Mouse (Mus musculus): ENCODE results near the gene Gm49380. TPM values are rescaled to one million over a fixed set of nuclear protein-coding genes. Genes with fewer than 3 reads are reported as not detected.
A peak's percentile ranks its signal among the peaks of the same experiment; 100 is the strongest.

Gene Gm49380
- polyA plus RNA-seq, 1 experiment from 2014 or later: 0.20 TPM

DNA sequence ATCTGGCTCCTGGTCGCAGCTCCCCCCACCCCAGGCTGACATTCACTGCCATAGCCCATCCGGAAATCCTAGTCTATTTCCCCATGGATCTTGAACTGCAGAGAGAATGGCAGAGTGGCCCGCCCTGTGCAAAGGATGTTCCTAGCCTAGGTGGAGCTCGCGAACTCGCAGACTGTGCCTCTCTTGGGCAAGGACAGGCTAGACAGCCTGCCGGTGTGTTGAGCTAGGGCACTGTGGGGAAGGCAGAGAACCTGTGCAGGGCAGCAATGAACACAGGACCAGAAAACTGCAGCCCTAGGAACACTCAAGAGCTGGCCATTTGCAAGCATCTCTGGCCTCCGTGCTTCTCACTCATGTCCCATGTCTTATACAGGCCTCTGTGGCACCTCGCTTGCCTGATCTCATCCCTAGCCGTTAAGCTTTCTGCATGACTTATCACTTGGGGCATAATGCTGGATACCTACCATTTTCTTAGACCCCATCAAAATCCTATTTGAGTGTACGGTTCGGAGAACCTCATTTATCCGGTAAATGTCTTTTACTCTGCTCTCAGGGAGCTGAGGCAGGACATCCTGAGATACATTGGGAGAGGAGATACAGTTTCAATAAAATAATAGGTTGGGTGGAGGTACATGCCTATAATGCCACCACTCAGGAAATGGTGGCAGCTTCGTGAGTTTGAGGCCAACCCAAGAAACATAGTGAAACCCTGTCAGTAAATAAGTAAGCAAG, 68.7 kb downstream of the Gm49380 start:
- peak overlapping the region; percentile 50 for H3K4me3 ChIP-seq (ENCODE audit: low read length)
- no peak overlapping the region for H3K27ac ChIP-seq (ENCODE audit: low read length)
- H3K4me1 ChIP-seq (ENCODE audit: control insufficient read depth, insufficient read depth, low read length): peaks cover 5% of the 10 kb centered on the region; the same call in 1 of the 2 replicates
- WGBS: 42% methylated on average over 14 of the region's 14 CpGs
- peaks cover 23% of the 10 kb centered on the region for H3K27me3 ChIP-seq (ENCODE audit: control insufficient read depth, insufficient read depth, low read length)
- no peaks in the 10 kb centered on the region for H3K36me3 ChIP-seq (ENCODE audit: control insufficient read depth, insufficient read depth)
- peak overlapping the region; percentile 21; the same call in 1 of the 2 replicates for H3K9ac ChIP-seq (ENCODE audit: low read length)
- no peak for ATAC-seq (replicated peaks; ENCODE audit: extremely low read depth, insufficient read depth, low FRiP score)
- H3K4me2 ChIP-seq (ENCODE audit: low read depth, low read length): peak overlapping the region; percentile 47
- no peaks in the 10 kb centered on the region for H3K9me3 ChIP-seq (replicated peaks; ENCODE audit: control insufficient read depth, low read length)

DNA sequence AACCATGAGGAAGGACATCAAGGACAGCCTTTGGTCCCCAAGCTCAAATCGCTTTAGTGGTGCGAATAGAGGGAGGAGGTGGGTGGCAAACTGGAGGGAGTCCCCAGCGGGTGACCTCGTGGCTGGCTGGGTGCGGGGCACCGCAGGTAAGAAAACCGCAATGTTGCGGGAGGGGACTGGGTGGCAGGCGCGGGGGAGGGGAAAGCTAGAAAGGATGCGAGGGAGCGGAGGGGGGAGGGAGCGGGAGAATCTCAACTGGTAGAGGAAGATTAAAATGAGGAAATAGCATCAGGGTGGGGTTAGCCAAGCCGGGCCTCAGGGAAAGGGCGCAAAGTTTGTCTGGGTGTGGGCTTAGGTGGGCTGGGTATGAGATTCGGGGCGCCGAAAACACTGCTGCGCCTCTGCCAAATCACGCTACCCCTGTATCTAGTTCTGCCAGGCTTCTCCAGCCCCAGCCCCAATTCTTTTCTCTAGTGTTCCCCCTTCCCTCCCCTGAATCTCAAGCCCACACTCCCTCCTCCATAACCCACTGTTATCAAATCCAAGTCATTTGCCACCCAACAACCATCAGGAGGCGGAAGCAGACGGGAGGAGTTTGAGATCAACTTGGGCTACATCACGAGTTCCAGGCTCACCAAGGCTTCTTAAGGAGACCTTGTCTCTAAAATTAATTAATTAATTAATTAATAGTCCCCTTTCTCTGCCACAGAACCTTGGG, 69.4 kb downstream of the Gm49380 start:
- no peak for ATAC-seq (replicated peaks; ENCODE audit: extremely low read depth, insufficient read depth, low FRiP score)
- peak overlapping the region; percentile 61 for H3K9ac ChIP-seq (ENCODE audit: low read length)

DNA sequence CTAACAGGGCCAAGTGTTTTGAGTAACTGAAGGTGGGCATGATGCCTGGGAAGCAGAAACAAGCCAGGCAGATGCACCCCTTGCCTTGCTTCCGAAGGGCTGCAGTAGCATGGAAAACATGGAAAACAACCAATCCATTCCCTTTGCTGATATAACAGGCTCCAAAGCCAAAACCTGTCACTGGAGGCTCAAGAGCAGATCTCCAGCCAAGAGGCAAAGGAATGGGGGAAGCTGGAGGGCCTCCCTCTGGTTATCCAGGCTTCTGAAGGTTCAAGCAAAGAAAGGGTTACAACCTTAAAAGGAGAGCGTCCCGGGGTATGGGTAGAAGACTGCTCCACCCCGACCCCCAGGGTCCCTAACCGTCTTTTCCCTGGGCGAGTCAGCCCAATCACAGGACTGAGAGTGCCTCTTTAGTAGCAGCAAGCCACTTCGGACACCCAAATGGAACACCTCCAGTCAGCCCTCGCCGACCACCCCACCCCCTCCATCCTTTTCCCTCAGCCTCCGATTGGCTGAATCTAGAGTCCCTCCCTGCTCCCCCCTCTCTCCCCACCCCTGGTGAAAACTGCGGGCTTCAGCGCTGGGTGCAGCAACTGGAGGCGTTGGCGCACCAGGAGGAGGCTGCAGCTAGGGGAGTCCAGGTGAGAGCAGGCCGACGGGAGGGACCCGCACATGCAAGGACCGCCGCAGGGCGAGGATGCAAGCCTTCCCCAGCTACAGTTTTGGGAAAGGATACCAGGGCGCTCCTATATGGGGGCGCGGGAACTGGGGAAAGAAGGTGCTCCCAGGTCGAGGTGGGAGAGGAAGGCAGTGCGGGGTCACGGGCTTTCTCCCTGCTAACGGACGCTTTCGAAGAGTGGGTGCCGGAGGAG, 70.2 kb downstream of the Gm49380 start, which contains the start of gene Thy1:
Gene Thy1, plus strand, starts transcription at position 549 of the 872 bp plus-strand sequence.
- no peak within 1 kb of the TSS for H3K27ac ChIP-seq (ENCODE audit: low read length)
- peaks cover 23% of the 10 kb centered on the region for H3K27me3 ChIP-seq (ENCODE audit: control insufficient read depth, insufficient read depth, low read length)
- peak; percentile 45 for ATAC-seq (replicated peaks; ENCODE audit: extremely low read depth, insufficient read depth, low FRiP score)
- H3K9me3 ChIP-seq (replicated peaks; ENCODE audit: control insufficient read depth, low read length): no peaks in the 10 kb centered on the region
- WGBS: 1% methylated on average over 30 of the region's 30 CpGs
- H3K4me1 ChIP-seq (ENCODE audit: control insufficient read depth, insufficient read depth, low read length): peaks cover 5% of the 10 kb centered on the region; the same call in 1 of the 2 replicates
- H3K4me2 ChIP-seq (ENCODE audit: low read depth, low read length): peak within 1 kb of the TSS; percentile 47
- peak within 1 kb of the TSS; percentile 61 for H3K9ac ChIP-seq (ENCODE audit: low read length)
- peak within 1 kb of the TSS; percentile 50 for H3K4me3 ChIP-seq (ENCODE audit: low read length)
- no peaks in the 10 kb centered on the region for H3K36me3 ChIP-seq (ENCODE audit: control insufficient read depth, insufficient read depth)

More for the DNA sequence above, 69.4 kb downstream of the Gm49380 start:
- Histone ChIP-seq H3K9me3 (replicated peaks; ENCODE audit: control insufficient read depth, low read length) (no peaks in the 10 kb centered on the region), H3K27me3 (ENCODE audit: control insufficient read depth, insufficient read depth, low read length) (peaks cover 23% of the 10 kb centered on the region), H3K4me2 (ENCODE audit: low read depth, low read length) (peak overlapping the region; percentile 47), H3K4me1 (ENCODE audit: control insufficient read depth, insufficient read depth, low read length) (peaks cover 5% of the 10 kb centered on the region; the same call in 1 of the 2 replicates), H3K36me3 (ENCODE audit: control insufficient read depth, insufficient read depth) (no peaks in the 10 kb centered on the region), H3K27ac (ENCODE audit: low read length) (no peak overlapping the region), H3K4me3 (ENCODE audit: low read length) (peak overlapping the region; percentile 50)
- 4% methylated on average over 22 of the region's 23 CpGs for WGBS

DNA sequence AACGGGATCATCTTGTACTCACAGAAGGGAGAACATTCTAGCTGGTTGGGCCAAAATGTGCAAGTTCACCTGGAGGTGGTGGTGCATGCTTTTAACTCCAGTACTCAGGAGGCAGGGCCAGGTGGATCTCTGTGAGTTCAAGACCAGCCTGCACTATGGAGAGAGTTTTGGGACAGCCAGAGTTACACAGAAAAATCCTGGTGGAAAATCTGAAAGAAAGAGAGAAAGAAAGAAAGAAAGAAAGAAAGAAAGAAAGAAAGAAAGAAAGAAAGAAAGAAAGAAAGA, 71.0 kb downstream of the Gm49380 start:
- no peak overlapping the region for H3K4me2 ChIP-seq (ENCODE audit: low read depth, low read length)
- no peak overlapping the region for H3K4me3 ChIP-seq (ENCODE audit: low read length)
- H3K9me3 ChIP-seq (replicated peaks; ENCODE audit: control insufficient read depth, low read length): no peaks in the 10 kb centered on the region
- no peak for ATAC-seq (replicated peaks; ENCODE audit: extremely low read depth, insufficient read depth, low FRiP score)
- H3K9ac ChIP-seq (ENCODE audit: low read length): no peak overlapping the region
- WGBS: 83% methylated on average over 1 of the region's 1 CpGs
- peaks cover 21% of the 10 kb centered on the region for H3K27me3 ChIP-seq (ENCODE audit: control insufficient read depth, insufficient read depth, low read length)
- H3K36me3 ChIP-seq (ENCODE audit: control insufficient read depth, insufficient read depth): no peaks in the 10 kb centered on the region
- H3K4me1 ChIP-seq (ENCODE audit: control insufficient read depth, insufficient read depth, low read length): peaks cover 5% of the 10 kb centered on the region; the same call in 1 of the 2 replicates
- H3K27ac ChIP-seq (ENCODE audit: low read length): no peak overlapping the region

DNA sequence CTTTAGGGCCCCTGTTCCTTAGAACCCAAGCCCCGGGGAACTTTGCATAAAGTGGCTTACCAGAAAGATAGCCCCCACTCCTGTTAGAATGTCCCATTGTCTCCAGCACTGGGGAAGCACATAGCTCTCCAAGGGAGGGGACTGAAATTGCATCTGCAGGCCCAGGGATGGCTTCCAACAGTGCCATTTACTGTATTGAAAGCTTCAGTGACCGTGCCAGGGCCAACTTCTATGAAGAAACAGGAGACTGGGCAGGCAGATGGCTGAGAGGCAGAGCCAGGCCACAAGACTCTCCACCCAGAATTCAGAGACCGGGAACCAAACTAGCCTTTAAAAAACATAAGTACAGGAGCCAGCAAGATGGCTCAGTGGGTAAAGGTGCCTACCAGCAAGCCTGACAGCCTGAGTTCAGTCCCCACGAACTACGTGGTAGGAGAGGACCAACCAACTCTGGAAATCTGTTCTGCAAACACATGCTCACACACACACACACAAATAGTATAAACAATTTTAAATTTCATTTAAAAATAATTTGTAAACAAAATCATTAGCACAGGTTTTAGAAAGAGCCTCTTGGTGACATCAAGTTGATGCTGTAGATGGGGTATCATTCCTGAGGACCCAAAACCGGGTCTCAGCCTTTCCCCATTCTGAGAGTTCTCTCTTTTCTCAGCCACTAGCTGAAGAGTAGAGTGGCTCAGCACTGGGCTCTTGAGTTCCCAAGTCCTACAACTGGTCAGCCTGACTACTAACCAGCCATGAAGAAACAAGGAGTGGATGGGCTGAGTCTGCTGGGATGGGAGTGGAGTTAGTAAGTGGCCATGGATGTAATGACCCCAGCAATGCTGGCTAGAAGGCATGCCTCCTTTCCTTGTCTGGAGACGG, 71.5 kb downstream of the Gm49380 start:
- H3K4me3 ChIP-seq (ENCODE audit: low read length): no peak overlapping the region
- H3K9ac ChIP-seq (ENCODE audit: low read length): no peak overlapping the region
- no peak overlapping the region for H3K4me2 ChIP-seq (ENCODE audit: low read depth, low read length)
- H3K4me1 ChIP-seq (ENCODE audit: control insufficient read depth, insufficient read depth, low read length): peaks cover 5% of the 10 kb centered on the region; the same call in 1 of the 2 replicates
- H3K9me3 ChIP-seq (replicated peaks; ENCODE audit: control insufficient read depth, low read length): no peaks in the 10 kb centered on the region
- H3K27ac ChIP-seq (ENCODE audit: low read length): 0 out of 2 replicates have a peak overlapping the region, but pooled peaks have one; percentile 16
- H3K36me3 ChIP-seq (ENCODE audit: control insufficient read depth, insufficient read depth): no peaks in the 10 kb centered on the region
- 75% methylated on average over 7 of the region's 7 CpGs for WGBS
- no peak for ATAC-seq (replicated peaks; ENCODE audit: extremely low read depth, insufficient read depth, low FRiP score)
- peaks cover 21% of the 10 kb centered on the region for H3K27me3 ChIP-seq (ENCODE audit: control insufficient read depth, insufficient read depth, low read length)

DNA sequence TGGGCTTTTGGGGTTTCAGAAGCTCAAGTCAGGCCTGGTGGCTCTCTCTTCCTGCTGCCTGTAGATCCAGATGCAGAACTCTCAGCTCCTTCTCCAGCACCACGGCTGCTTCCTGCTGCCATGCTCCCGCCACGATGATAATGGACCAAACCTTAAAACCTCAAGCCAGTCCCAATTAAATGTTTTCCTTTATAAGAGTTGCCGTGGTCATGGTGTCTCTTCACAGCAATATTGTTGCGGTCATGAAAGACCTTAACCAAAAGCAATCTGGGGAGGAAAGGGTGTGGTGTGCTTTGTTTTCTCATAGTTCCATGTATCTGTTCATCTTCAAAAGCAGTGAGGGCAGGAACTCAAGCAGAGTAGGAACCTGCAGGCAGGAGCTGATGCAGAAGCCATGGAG, 76.2 kb downstream of the Gm49380 start:
- H3K4me2 ChIP-seq (ENCODE audit: low read depth, low read length): no peak overlapping the region
- no peak overlapping the region for H3K27ac ChIP-seq (ENCODE audit: low read length)
- 0 out of 2 replicates have a peak, but pooled peaks cover 2% of the 10 kb centered on the region for H3K27me3 ChIP-seq (ENCODE audit: control insufficient read depth, insufficient read depth, low read length)
- no peak overlapping the region for H3K9ac ChIP-seq (ENCODE audit: low read length)
- H3K9me3 ChIP-seq (replicated peaks; ENCODE audit: control insufficient read depth, low read length): no peaks in the 10 kb centered on the region
- ATAC-seq (replicated peaks; ENCODE audit: extremely low read depth, insufficient read depth, low FRiP score): no peak
- WGBS: 80% methylated on average over 5 of the region's 5 CpGs
- no peaks in the 10 kb centered on the region for H3K36me3 ChIP-seq (ENCODE audit: control insufficient read depth, insufficient read depth)
- no peaks in the 10 kb centered on the region for H3K4me1 ChIP-seq (ENCODE audit: control insufficient read depth, insufficient read depth, low read length)
- H3K4me3 ChIP-seq (ENCODE audit: low read length): no peak overlapping the region

DNA sequence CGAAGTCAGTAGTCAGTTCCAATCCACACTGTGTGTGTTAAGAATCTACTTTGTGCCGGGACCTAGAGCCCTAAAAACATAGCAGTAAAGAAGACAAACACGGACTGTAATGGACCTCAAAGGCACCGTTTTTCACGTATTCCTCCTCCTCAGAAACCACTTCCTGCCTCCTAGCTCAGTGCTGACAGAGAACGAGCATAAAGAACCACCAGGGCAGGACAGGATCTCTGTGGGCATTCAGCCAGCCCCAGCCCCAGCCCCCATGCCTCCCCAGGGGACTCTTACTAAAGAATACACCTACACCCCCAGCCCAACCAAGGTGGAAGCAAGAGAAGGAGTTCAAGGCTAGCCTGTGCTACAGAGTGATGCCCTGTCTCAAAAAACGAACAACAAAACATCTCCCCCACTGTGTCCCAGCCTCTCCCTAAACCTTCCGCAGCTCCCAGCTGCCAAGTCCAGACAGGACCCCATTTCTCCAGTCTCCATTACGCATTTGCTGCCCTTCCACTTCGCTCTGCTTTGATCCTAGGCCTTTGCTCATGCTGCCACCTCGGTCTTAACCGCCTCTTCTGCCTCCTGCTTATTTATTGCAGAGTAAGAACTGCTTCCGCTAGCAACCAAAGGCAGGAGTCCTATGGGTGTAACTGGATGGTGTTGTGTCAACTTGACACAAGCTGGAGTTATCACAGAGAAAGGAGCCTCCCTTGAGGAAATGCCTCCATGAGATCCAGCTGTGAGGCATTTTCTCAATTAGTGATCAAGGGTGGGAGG, 79.2 kb downstream of the Gm49380 start:
- 55% methylated on average over 13 of the region's 13 CpGs for WGBS
- H3K36me3 ChIP-seq (ENCODE audit: control insufficient read depth, insufficient read depth): no peaks in the 10 kb centered on the region
- H3K27me3 ChIP-seq (ENCODE audit: control insufficient read depth, insufficient read depth, low read length): no peaks in the 10 kb centered on the region
- H3K9me3 ChIP-seq (replicated peaks; ENCODE audit: control insufficient read depth, low read length): no peaks in the 10 kb centered on the region
- H3K4me3 ChIP-seq (ENCODE audit: low read length): no peak overlapping the region
- ATAC-seq (replicated peaks; ENCODE audit: extremely low read depth, insufficient read depth, low FRiP score): no peak
- H3K27ac ChIP-seq (ENCODE audit: low read length): no peak overlapping the region
- H3K4me1 ChIP-seq (ENCODE audit: control insufficient read depth, insufficient read depth, low read length): no peaks in the 10 kb centered on the region
- H3K4me2 ChIP-seq (ENCODE audit: low read depth, low read length): no peak overlapping the region
- no peak overlapping the region for H3K9ac ChIP-seq (ENCODE audit: low read length)

DNA sequence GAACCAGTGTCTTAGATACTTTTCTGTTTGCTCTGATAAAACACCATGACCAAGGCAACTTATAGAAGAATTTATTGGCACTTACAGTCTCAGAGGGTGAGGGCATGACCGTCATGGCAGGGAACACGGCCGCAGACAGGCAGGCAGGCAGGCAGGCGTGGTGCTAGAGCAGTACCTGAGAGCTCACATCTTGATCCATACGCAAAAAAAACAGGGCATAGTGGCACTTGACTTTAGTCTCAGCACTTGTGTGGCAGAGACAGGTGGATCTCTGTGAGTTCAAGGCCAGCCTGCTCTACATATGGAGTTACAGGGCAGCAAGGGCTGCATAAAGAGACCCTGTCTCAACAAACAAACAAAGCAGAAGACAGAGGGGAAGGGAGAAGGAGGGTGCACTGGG, 80.0 kb downstream of the Gm49380 start:
- Histone ChIP-seq H3K27ac (ENCODE audit: low read length) (no peak overlapping the region), H3K9ac (ENCODE audit: low read length) (no peak overlapping the region), H3K4me1 (ENCODE audit: control insufficient read depth, insufficient read depth, low read length) (no peaks in the 10 kb centered on the region), H3K9me3 (replicated peaks; ENCODE audit: control insufficient read depth, low read length) (no peaks in the 10 kb centered on the region), H3K27me3 (ENCODE audit: control insufficient read depth, insufficient read depth, low read length) (no peaks in the 10 kb centered on the region), H3K4me3 (ENCODE audit: low read length) (no peak overlapping the region), H3K36me3 (ENCODE audit: control insufficient read depth, insufficient read depth) (no peaks in the 10 kb centered on the region), H3K4me2 (ENCODE audit: low read depth, low read length) (no peak overlapping the region)
- no peak for ATAC-seq (replicated peaks; ENCODE audit: extremely low read depth, insufficient read depth, low FRiP score)
- 90% methylated on average over 5 of the region's 5 CpGs for WGBS

All from heart, embryonic 16.5 days (tissue).